Mouse (Mus musculus): ENCODE results near the gene Fkbp8. TPM values are rescaled to one million over a fixed set of nuclear protein-coding genes. Genes with fewer than 3 reads are reported as not detected.

The Fkbp8 gene
- total and polyA plus RNA-seq, 2 experiments from 2014 or later: 200 to 440 TPM

- H3K4me3 ChIP-seq (ENCODE audit: low read depth, low read length): no peak overlapping the region
- no peak for DNase-seq (ENCODE audit: low spot score)
- no peak for ATAC-seq (ENCODE audit: insufficient read depth, low read depth)
- WGBS: 62% methylated on average over 2 of the region's 2 CpGs
- no peaks in the 10 kb centered on the region for H3K27me3 ChIP-seq (ENCODE audit: control insufficient read depth, insufficient read depth, low read length)
- no peak overlapping the region for H3K4me2 ChIP-seq (ENCODE audit: low read depth, low read length)
- TF ChIP-seq EP300 (IDR thresholded peaks at IDR 0.05; ENCODE audit: low read depth) (no peak), CTCF (IDR thresholded peaks at IDR 0.05; ENCODE audit: low read depth) (no peak)
- no peak overlapping the region for H3K9ac ChIP-seq (replicated peaks; ENCODE audit: low read depth, low read length)
- peaks cover 8% of the 10 kb centered on the region for H3K4me1 ChIP-seq (ENCODE audit: control insufficient read depth, insufficient read depth)
- H3K9me3 ChIP-seq (replicated peaks; ENCODE audit: control insufficient read depth, low read length): no peaks in the 10 kb centered on the region
- H3K27ac ChIP-seq (ENCODE audit: low read depth): no peak overlapping the region
- peaks cover 61% of the 10 kb centered on the region for H3K36me3 ChIP-seq (replicated peaks; ENCODE audit: control insufficient read depth, insufficient read depth, low read length)
Measured at GRCm38 (mm10) chr8:70535701-70536100, 8.2 kb downstream of the Fkbp8 start.

GRCm38 (mm10) chr8:70538024-70538579, 10.6 kb downstream of the Fkbp8 start:
- Histone ChIP-seq H3K36me3 (replicated peaks; ENCODE audit: control insufficient read depth, insufficient read depth, low read length) (peaks cover 38% of the 10 kb centered on the region), H3K4me1 (ENCODE audit: control insufficient read depth, insufficient read depth) (peaks cover 12% of the 10 kb centered on the region), H3K9me3 (replicated peaks; ENCODE audit: control insufficient read depth, low read length) (no peaks in the 10 kb centered on the region), H3K27ac (ENCODE audit: low read depth) (peak overlapping the region; percentile 95), H3K4me3 (ENCODE audit: low read depth, low read length) (peak overlapping the region; percentile 73), H3K4me2 (ENCODE audit: low read depth, low read length) (peak overlapping the region; percentile 88), H3K27me3 (ENCODE audit: control insufficient read depth, insufficient read depth, low read length) (no peaks in the 10 kb centered on the region), H3K9ac (replicated peaks; ENCODE audit: low read depth, low read length) (peak overlapping the region; percentile 54)
- DNase-seq (ENCODE audit: low spot score): peak; percentile 52
- TF ChIP-seq CTCF (IDR thresholded peaks at IDR 0.05; ENCODE audit: low read depth) (no peak), EP300 (IDR thresholded peaks at IDR 0.05; ENCODE audit: low read depth) (no peak)
- 14% methylated on average over 24 of the region's 24 CpGs for WGBS
- ATAC-seq (ENCODE audit: insufficient read depth, low read depth): no peak

GRCm38 (mm10) chr8:70538633-70539076, 11.1 kb downstream of the Fkbp8 start:
- Histone ChIP-seq H3K4me1 (ENCODE audit: control insufficient read depth, insufficient read depth) (peaks cover 12% of the 10 kb centered on the region), H3K27ac (ENCODE audit: low read depth) (peak overlapping the region; percentile 95), H3K4me2 (ENCODE audit: low read depth, low read length) (peak overlapping the region; percentile 88), H3K9me3 (replicated peaks; ENCODE audit: control insufficient read depth, low read length) (no peaks in the 10 kb centered on the region), H3K27me3 (ENCODE audit: control insufficient read depth, insufficient read depth, low read length) (no peaks in the 10 kb centered on the region), H3K4me3 (ENCODE audit: low read depth, low read length) (peak overlapping the region; percentile 73), H3K9ac (replicated peaks; ENCODE audit: low read depth, low read length) (peak overlapping the region; percentile 54; the same call in 1 of the 2 replicates), H3K36me3 (replicated peaks; ENCODE audit: control insufficient read depth, insufficient read depth, low read length) (peaks cover 33% of the 10 kb centered on the region)
- ATAC-seq (ENCODE audit: insufficient read depth, low read depth) (peak; percentile 80), DNase-seq (ENCODE audit: low spot score) (peak; percentile 98)
- WGBS: under 1% methylated on average over 32 of the region's 32 CpGs
- no peak for TF ChIP-seq CTCF (IDR thresholded peaks at IDR 0.05; ENCODE audit: low read depth)
- peak; percentile 46; the same call in 1 of the 2 replicates for TF ChIP-seq EP300 (IDR thresholded peaks at IDR 0.05; ENCODE audit: low read depth)

- Histone ChIP-seq H3K27ac (ENCODE audit: low read depth) (peak within 1 kb of the TSS; percentile 95), H3K4me2 (ENCODE audit: low read depth, low read length) (peak within 1 kb of the TSS; percentile 88), H3K9me3 (replicated peaks; ENCODE audit: control insufficient read depth, low read length) (no peaks in the 10 kb centered on the region), H3K4me3 (ENCODE audit: low read depth, low read length) (peak within 1 kb of the TSS; percentile 73), H3K27me3 (ENCODE audit: control insufficient read depth, insufficient read depth, low read length) (no peaks in the 10 kb centered on the region), H3K36me3 (replicated peaks; ENCODE audit: control insufficient read depth, insufficient read depth, low read length) (peaks cover 27% of the 10 kb centered on the region), H3K4me1 (ENCODE audit: control insufficient read depth, insufficient read depth) (peaks cover 12% of the 10 kb centered on the region), H3K9ac (replicated peaks; ENCODE audit: low read depth, low read length) (peak within 1 kb of the TSS; percentile 81)
- TF ChIP-seq EP300 (IDR thresholded peaks at IDR 0.05; ENCODE audit: low read depth) (0 out of 2 replicates have a peak, but pooled peaks have one; percentile 3), CTCF (IDR thresholded peaks at IDR 0.05; ENCODE audit: low read depth) (no peak)
- DNase-seq (ENCODE audit: low spot score) (peak; percentile 100), ATAC-seq (ENCODE audit: insufficient read depth, low read depth) (peak; percentile 90)
- WGBS: under 1% methylated on average over 52 of the region's 58 CpGs
Measured at GRCm38 (mm10) chr8:70539077-70539813, 11.7 kb downstream of the Fkbp8 start, which contains the start of gene Ell. Ell (plus strand) TSS chr8:70539457.

GRCm38 (mm10) chr8:70540013-70540506, 12.5 kb downstream of the Fkbp8 start:
- H3K4me1 ChIP-seq (ENCODE audit: control insufficient read depth, insufficient read depth): peaks cover 12% of the 10 kb centered on the region
- no peak for ATAC-seq (ENCODE audit: insufficient read depth, low read depth)
- H3K27me3 ChIP-seq (ENCODE audit: control insufficient read depth, insufficient read depth, low read length): no peaks in the 10 kb centered on the region
- DNase-seq (ENCODE audit: low spot score): no peak
- TF ChIP-seq EP300 (IDR thresholded peaks at IDR 0.05; ENCODE audit: low read depth) (no peak), CTCF (IDR thresholded peaks at IDR 0.05; ENCODE audit: low read depth) (no peak)
- H3K36me3 ChIP-seq (replicated peaks; ENCODE audit: control insufficient read depth, insufficient read depth, low read length): peaks cover 19% of the 10 kb centered on the region
- 2% methylated on average over 4 of the region's 4 CpGs for WGBS
- peak overlapping the region; percentile 81 for H3K9ac ChIP-seq (replicated peaks; ENCODE audit: low read depth, low read length)
- peak overlapping the region; percentile 95 for H3K27ac ChIP-seq (ENCODE audit: low read depth)
- H3K4me3 ChIP-seq (ENCODE audit: low read depth, low read length): peak overlapping the region; percentile 73
- peak overlapping the region; percentile 88 for H3K4me2 ChIP-seq (ENCODE audit: low read depth, low read length)
- H3K9me3 ChIP-seq (replicated peaks; ENCODE audit: control insufficient read depth, low read length): no peaks in the 10 kb centered on the region
